8 mouse cellular contexts compared by ENCODE assay signal in the genomic region with DNA sequence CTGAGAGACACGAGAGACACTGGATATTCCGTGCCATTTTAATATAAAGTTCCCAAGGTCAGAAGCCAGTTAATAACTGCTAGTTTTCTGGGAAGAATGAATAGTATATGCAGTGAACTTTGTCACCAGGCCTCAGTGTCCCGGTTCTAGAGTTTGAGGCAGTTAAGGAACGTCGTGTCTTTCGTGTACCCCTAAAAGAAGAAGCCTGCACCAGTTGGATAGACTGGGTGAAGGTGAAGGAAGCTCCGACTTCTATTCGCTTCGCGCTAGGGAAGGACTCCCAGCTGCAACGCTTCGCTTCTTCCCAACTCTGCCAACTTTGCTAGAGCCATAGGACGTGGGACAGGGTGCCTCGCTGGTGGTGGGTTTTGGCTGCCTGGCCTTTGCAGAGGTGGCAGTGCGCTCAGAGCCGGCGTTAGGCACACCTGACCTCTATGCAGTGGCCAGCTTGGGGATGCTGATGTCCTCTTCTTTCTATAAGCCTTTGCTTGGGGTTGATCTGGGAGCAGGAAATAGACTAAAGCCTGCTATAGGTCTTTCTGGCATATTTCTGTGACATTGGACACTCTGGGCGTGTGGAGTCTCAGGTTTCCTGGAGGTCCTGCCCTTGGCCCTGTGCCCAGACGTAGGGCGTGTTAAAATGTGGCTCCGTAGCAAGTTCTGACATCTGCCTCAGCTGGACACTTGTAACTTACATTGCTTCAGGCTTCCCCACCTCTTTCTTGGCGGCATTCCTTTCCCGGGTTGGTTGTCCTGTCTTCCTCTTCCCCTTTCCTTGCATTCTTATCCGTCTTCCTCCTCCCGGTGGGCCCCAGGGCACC. TPM values are rescaled to one million over a fixed set of nuclear protein-coding genes. Genes with fewer than 3 reads are reported as not detected.
DNase-seq lines count a peak whose midpoint lies in the region; ATAC-seq and TF ChIP-seq lines count a peak whose summit lies in the region.

No protein-coding gene starts in this region.

- H3K4me1 ChIP-seq in forebrain, embryonic 13.5 days, result peaks cover 33% of the 10 kb centered on the region
- H3K4me1 ChIP-seq in hindbrain, embryonic 16.5 days (ENCODE audit: control insufficient read depth, insufficient read depth, low read depth, low read length), result peaks cover 24% of the 10 kb centered on the region
- peaks cover 62% of the 10 kb centered on the region for H3K4me1 ChIP-seq in liver, embryonic 12.5 days
- peaks cover 9% of the 10 kb centered on the region; the same call in 1 of the 2 replicates for H3K4me1 ChIP-seq in neural tube, embryonic 11.5 days (ENCODE audit: control insufficient read depth, insufficient read depth, low read length)

- no peak for TF ChIP-seq POLR2A in brain, embryonic 14.5 days (IDR thresholded peaks at IDR 0.05; ENCODE audit: borderline replicate concordance, extremely low read depth, insufficient read depth, insufficient read length, poor library complexity, severe bottlenecking)

- H3K36me3 ChIP-seq in forebrain, embryonic 13.5 days (ENCODE audit: poor library complexity, severe bottlenecking), result no peaks in the 10 kb centered on the region
- no peaks in the 10 kb centered on the region for H3K36me3 ChIP-seq in hindbrain, embryonic 16.5 days (ENCODE audit: control insufficient read depth, insufficient read depth, low read length)
- no peaks in the 10 kb centered on the region for H3K36me3 ChIP-seq in liver, embryonic 12.5 days
- H3K36me3 ChIP-seq in neural tube, embryonic 11.5 days (ENCODE audit: control insufficient read depth, insufficient read depth, low read length), result no peaks in the 10 kb centered on the region

- peak overlapping the region; percentile 91 for H3K9ac ChIP-seq in forebrain, embryonic 13.5 days
- peak overlapping the region; percentile 93 for H3K9ac ChIP-seq in hindbrain, embryonic 16.5 days (ENCODE audit: low read depth, low read length)
- peak overlapping the region; percentile 92 for H3K9ac ChIP-seq in liver, embryonic 12.5 days
- H3K9ac ChIP-seq in neural tube, embryonic 11.5 days (ENCODE audit: low read length), result peak overlapping the region; percentile 91

- H3K27me3 ChIP-seq in forebrain, embryonic 13.5 days, result no peaks in the 10 kb centered on the region
- no peaks in the 10 kb centered on the region for H3K27me3 ChIP-seq in hindbrain, embryonic 16.5 days (replicated peaks; ENCODE audit: control insufficient read depth, insufficient read depth, low read length)
- H3K27me3 ChIP-seq in liver, embryonic 12.5 days (replicated peaks), result no peaks in the 10 kb centered on the region; the same call in 1 of the 2 replicates
- no peaks in the 10 kb centered on the region for H3K27me3 ChIP-seq in neural tube, embryonic 11.5 days (ENCODE audit: control insufficient read depth, insufficient read depth, low read length)

- H3K9me3 ChIP-seq in forebrain, embryonic 13.5 days (replicated peaks), result no peaks in the 10 kb centered on the region
- no peaks in the 10 kb centered on the region for H3K9me3 ChIP-seq in hindbrain, embryonic 16.5 days (ENCODE audit: control insufficient read depth, low read length)
- H3K9me3 ChIP-seq in liver, embryonic 12.5 days (replicated peaks), result no peaks in the 10 kb centered on the region
- H3K9me3 ChIP-seq in neural tube, embryonic 11.5 days (ENCODE audit: control insufficient read depth, low read length), result no peaks in the 10 kb centered on the region

- TF ChIP-seq CTCF in brain, embryonic 14.5 days (IDR thresholded peaks at IDR 0.05; ENCODE audit: borderline replicate concordance, extremely low read depth, insufficient read depth, insufficient read length), result no peak

- 7% methylated on average over 25 of the region's 25 CpGs for WGBS in forebrain, embryonic 13.5 days
- 4% methylated on average over 25 of the region's 25 CpGs for WGBS in hindbrain, embryonic 16.5 days
- WGBS in liver, embryonic 12.5 days (ENCODE audit: insufficient replicate concordance), result 7% methylated on average over 25 of the region's 25 CpGs
- WGBS in neural tube, embryonic 11.5 days, result 11% methylated on average over 25 of the region's 25 CpGs

- DNase-seq in CD4-positive, CD25-positive, alpha-beta regulatory T cell, adult 2 months (ENCODE audit: low read depth, low spot score), result peak; percentile 37
- DNase-seq in brain, embryonic 14.5 days (ENCODE audit: low read depth), result peak; percentile 58
- DNase-seq in neural tube, embryonic 11.5 days (ENCODE audit: low spot score), result peak; percentile 66
- peak; percentile 12 to 13 for DNase-seq in thymus, postnatal 36 days

- ATAC-seq in CD4-positive, CD25-positive, alpha-beta regulatory T cell, adult 4 months, result no peak
- no peak for ATAC-seq in forebrain, embryonic 13.5 days
- no peak for ATAC-seq in hindbrain, embryonic 16.5 days
- ATAC-seq in liver, embryonic 12.5 days, result peak; percentile 17; the same call in 1 of the 2 replicates
- no peak for ATAC-seq in neural tube, embryonic 11.5 days (ENCODE audit: insufficient read depth, low FRiP score, low TSS enrichment)

- peak overlapping the region; percentile 93 for H3K4me2 ChIP-seq in forebrain, embryonic 13.5 days
- peak overlapping the region; percentile 99 for H3K4me2 ChIP-seq in hindbrain, embryonic 16.5 days (ENCODE audit: low read length)
- peak overlapping the region; percentile 93 for H3K4me2 ChIP-seq in liver, embryonic 12.5 days
- peak overlapping the region; percentile 90 for H3K4me2 ChIP-seq in neural tube, embryonic 11.5 days (ENCODE audit: low read depth)

- H3K27ac ChIP-seq in forebrain, embryonic 13.5 days, result no peak overlapping the region
- H3K27ac ChIP-seq in hindbrain, embryonic 16.5 days (ENCODE audit: low read depth, low read length), result no peak overlapping the region
- peak overlapping the region; percentile 88 for H3K27ac ChIP-seq in liver, embryonic 12.5 days
- no peak overlapping the region for H3K27ac ChIP-seq in neural tube, embryonic 11.5 days (ENCODE audit: low read depth, low read length)

- peak overlapping the region; percentile 65 for H3K4me3 ChIP-seq in forebrain, embryonic 13.5 days
- H3K4me3 ChIP-seq in hindbrain, embryonic 16.5 days (ENCODE audit: low read length), result peak overlapping the region; percentile 66
- H3K4me3 ChIP-seq in liver, embryonic 12.5 days, result peak overlapping the region; percentile 84
- peak overlapping the region; percentile 77 for H3K4me3 ChIP-seq in neural tube, embryonic 11.5 days (ENCODE audit: low read depth, low read length)

RNA-seq across cellular contexts. Expression of a gene that starts 1.7 kb away (rescaled TPM):
- polyA plus RNA-seq in CD4-positive, CD25-positive, alpha-beta regulatory T cell, adult 4 months (2017; shearing (Covaris generic)), result 1 to 10 TPM; 4.4 to 6.9 TPM
- 13.4 and 21.4 TPM in 2 replicates for polyA plus RNA-seq in brain, embryonic 14.5 days (2012; rRNA removed)
- 21.1 and 21.4 TPM in 2 replicates for polyA plus RNA-seq in forebrain, embryonic 13.5 days (2015; fragmentation: Nextera tagmentation; extraction: Ambion mirVana)
- polyA plus RNA-seq in hindbrain, embryonic 16.5 days (2015; fragmentation: Nextera tagmentation; extraction: Ambion mirVana), result 19.1 and 20.8 TPM in 2 replicates
- 7.2 and 7.4 TPM in 2 replicates for polyA plus RNA-seq in liver, embryonic 12.5 days (2016; fragmentation: Nextera tagmentation; extraction: Ambion mirVana)
- 18.4 and 22.6 TPM in 2 replicates for polyA plus RNA-seq in neural tube, embryonic 11.5 days (2014; fragmentation: Nextera tagmentation; extraction: Ambion mirVana)

Comparison
In these comparisons a context has a peak if more than half of its experiments do, and no peak if none do; other contexts are left out.
1. DNase-seq: peak in every context shown above with its lines; median percentile 66 in neural tube, embryonic 11.5 days; 58 in brain, embryonic 14.5 days; 37 in CD4-positive, CD25-positive, alpha-beta regulatory T cell, adult 2 months; 12 in thymus, postnatal 36 days.